In the genomic region with DNA sequence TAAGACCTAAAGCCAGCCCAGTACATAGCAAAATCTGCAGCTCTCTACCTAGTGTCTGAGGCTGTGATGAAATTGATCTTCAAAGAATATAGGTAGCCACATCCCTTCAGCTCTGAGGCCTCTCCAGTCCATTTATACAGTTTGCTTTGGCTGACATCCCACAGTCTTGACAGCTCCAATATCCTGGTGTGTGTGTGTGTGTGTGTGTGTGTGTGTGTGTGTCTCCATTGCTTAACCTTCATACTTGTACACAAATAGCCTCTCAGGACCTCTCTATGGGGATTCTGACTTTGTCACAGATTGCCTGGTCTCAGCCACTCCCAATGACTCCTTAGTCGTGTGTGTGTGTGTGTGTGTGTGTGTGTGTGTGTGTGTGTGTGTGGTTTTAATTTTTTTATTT, we compare ENCODE assay signal across 10 mouse cellular contexts.
"Had no signal": no experiment of that assay in that cellular context is flagged by ENCODE, and none has a peak within 500 bp of the region (broad histone marks: within the 10 kb centered on the region; RNA-seq: fewer than 3 reads in every experiment).

No protein-coding gene starts in this region.

- DNase-seq: kidney, postnatal 25 days; layer of hippocampus, adult 9-11 months; lung, adult 2 months; midbrain, embryonic 14.5 days; thymus, postnatal 25 days had no signal

- H3K4me1 ChIP-seq: limb, embryonic 10.5 days; liver, embryonic 15.5 days had no signal

- H3K27ac ChIP-seq: kidney, postnatal 0 days; layer of hippocampus, adult 2 months; limb, embryonic 10.5 days; limb, embryonic 13.5 days; liver, embryonic 15.5 days had no signal

- H3K4me3 ChIP-seq: layer of hippocampus, adult 2 months; limb, embryonic 10.5 days; limb, embryonic 13.5 days; liver, embryonic 15.5 days had no signal

- H3K27me3 ChIP-seq: limb, embryonic 13.5 days; liver, embryonic 15.5 days had no signal

- H3K9ac ChIP-seq: limb, embryonic 13.5 days; liver, embryonic 15.5 days had no signal
